In genomic region chr12:16068940-16069339, GRCm38 (mm10) we compare ENCODE assay signal across 20 mouse cellular contexts.
DNase-seq lines count a peak whose midpoint lies in the region; ATAC-seq and TF ChIP-seq lines count a peak whose summit lies in the region.
"Had no signal": no experiment of that assay in that cellular context is flagged by ENCODE, and none has a peak within 500 bp of the region (broad histone marks: within the 10 kb centered on the region; RNA-seq: fewer than 3 reads in every experiment).

No protein-coding gene starts in this region.

- no peaks in the 10 kb centered on the region for H3K4me1 ChIP-seq in hindbrain, postnatal 0 days (ENCODE audit: insufficient read depth, low read length)
- H3K4me1 ChIP-seq: heart, embryonic 13.5 days; hindbrain, embryonic 12.5 days; limb, embryonic 15.5 days; midbrain, embryonic 15.5 days; neural tube, embryonic 12.5 days had no signal

- TF ChIP-seq CTCF in hindbrain, postnatal 0 days (IDR thresholded peaks at IDR 0.05; ENCODE audit: low read depth): no peak

- H3K36me3 ChIP-seq in hindbrain, postnatal 0 days (ENCODE audit: insufficient read depth, low read length): no peaks in the 10 kb centered on the region
- H3K36me3 ChIP-seq: G1E; heart, embryonic 13.5 days; hindbrain, embryonic 12.5 days; limb, embryonic 15.5 days; midbrain, embryonic 15.5 days; neural tube, embryonic 12.5 days had no signal

- H3K27ac ChIP-seq in hindbrain, postnatal 0 days: no peak overlapping the region
- H3K27ac ChIP-seq: heart, embryonic 13.5 days; hindbrain, embryonic 12.5 days; limb, embryonic 15.5 days; midbrain, embryonic 15.5 days; neural tube, embryonic 12.5 days had no signal

- H3K4me2 ChIP-seq in hindbrain, postnatal 0 days (ENCODE audit: low read depth, low read length): no peak overlapping the region
- H3K4me2 ChIP-seq: heart, embryonic 13.5 days; hindbrain, embryonic 12.5 days; limb, embryonic 15.5 days; midbrain, embryonic 15.5 days; neural tube, embryonic 12.5 days had no signal

- WGBS in hindbrain, postnatal 0 days: 94% methylated on average over 13 of the region's 13 CpGs

- H3K4me3 ChIP-seq in hindbrain, postnatal 0 days (ENCODE audit: low read length): no peak overlapping the region
- H3K4me3 ChIP-seq: heart, embryonic 13.5 days; hindbrain, embryonic 12.5 days; limb, embryonic 15.5 days; midbrain, embryonic 15.5 days; neural tube, embryonic 12.5 days had no signal

- no peaks in the 10 kb centered on the region for H3K9me3 ChIP-seq in hindbrain, postnatal 0 days (ENCODE audit: low read length)
- H3K9me3 ChIP-seq: G1E; heart, embryonic 13.5 days; hindbrain, embryonic 12.5 days; limb, embryonic 15.5 days; midbrain, embryonic 15.5 days; neural tube, embryonic 12.5 days had no signal

- H3K27me3 ChIP-seq in hindbrain, postnatal 0 days (ENCODE audit: insufficient read depth, low read length): no peaks in the 10 kb centered on the region
- H3K27me3 ChIP-seq: heart, embryonic 13.5 days; hindbrain, embryonic 12.5 days; limb, embryonic 15.5 days; midbrain, embryonic 15.5 days; neural tube, embryonic 12.5 days had no signal

- peak; percentile 14 to 28 for DNase-seq in heart, adult 9 months (ENCODE audit: low spot score in 2 of 2)
- DNase-seq in heart, postnatal 10 days: no peak
- peak; percentile 23 to 24 for DNase-seq in frontal cortex, postnatal 36 days (ENCODE audit: low spot score in 2 of 2)
- DNase-seq in layer of hippocampus, postnatal 36 days: peak; percentile 26 to 37
- DNase-seq in right cerebral cortex, postnatal 36 days (ENCODE audit: low spot score in 2 of 2): peak; percentile 14 to 40
- DNase-seq in kidney, adult 8-10 months: no peak
- no peak for DNase-seq in kidney, postnatal 14 days
- no peak for DNase-seq in hindbrain, postnatal 0 days (ENCODE audit: low spot score)
- DNase-seq: adrenal gland, postnatal 36 days; cerebellum, adult 11 months; gastrocnemius, postnatal 10 days; kidney, postnatal 36 days; lung, adult 2 months had no signal

- no peak for ATAC-seq in hindbrain, postnatal 0 days
- ATAC-seq: intestine, embryonic 16.5 days; midbrain, embryonic 15.5 days had no signal

- intact Hi-C loops in heart, postnatal 10 days (cut with DNase I): no loop called here

- no peak overlapping the region for H3K9ac ChIP-seq in hindbrain, postnatal 0 days (replicated peaks; ENCODE audit: low read length)
- H3K9ac ChIP-seq: heart, embryonic 13.5 days; hindbrain, embryonic 12.5 days; limb, embryonic 15.5 days; midbrain, embryonic 15.5 days; neural tube, embryonic 12.5 days had no signal

Comparison
In these comparisons a context has a peak if more than half of its experiments do, and no peak if none do; other contexts are left out.
1. DNase-seq: peak in heart, adult 9 months (2 of 2), frontal cortex, postnatal 36 days (2 of 2), layer of hippocampus, postnatal 36 days (2 of 2) and right cerebral cortex, postnatal 36 days (2 of 2); none in heart, postnatal 10 days (0 of 2), kidney, adult 8-10 months (0 of 2), kidney, postnatal 14 days (single experiment) and hindbrain, postnatal 0 days (single experiment).